Mouse (Mus musculus) WW6 (cell line): ENCODE measurements around the gene Tcf15.
A peak's percentile ranks its signal among the peaks of the same experiment; 100 is the strongest.

Experiments used
- DNase-seq: peaks from one replicate; pipeline ENCODE4 v3.0.0-alpha.2; 2013; ENCODE audit warnings: low read depth, low spot score

Gene Tcf15

DNA sequence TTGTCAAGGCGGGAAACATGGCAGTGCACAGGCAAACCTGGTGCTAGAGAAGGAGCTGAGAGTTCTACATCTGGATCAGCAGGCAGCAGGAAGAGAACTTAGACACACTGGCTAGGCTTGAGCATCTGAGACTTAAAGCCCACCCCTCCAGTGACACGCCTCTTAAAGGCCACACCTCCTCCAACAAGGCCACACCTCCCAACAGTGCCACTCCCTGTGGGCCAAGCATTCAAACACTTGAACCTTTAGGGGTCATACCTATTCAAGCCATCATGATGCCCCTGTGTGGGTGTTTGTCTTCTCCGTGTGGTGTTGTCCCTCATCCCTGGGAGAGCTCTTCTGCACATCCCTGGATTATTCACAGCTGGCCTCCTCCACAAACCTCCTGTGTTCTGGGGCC, 31.5 kb downstream of the Tcf15 start:
- DNase-seq: no peak

DNA sequence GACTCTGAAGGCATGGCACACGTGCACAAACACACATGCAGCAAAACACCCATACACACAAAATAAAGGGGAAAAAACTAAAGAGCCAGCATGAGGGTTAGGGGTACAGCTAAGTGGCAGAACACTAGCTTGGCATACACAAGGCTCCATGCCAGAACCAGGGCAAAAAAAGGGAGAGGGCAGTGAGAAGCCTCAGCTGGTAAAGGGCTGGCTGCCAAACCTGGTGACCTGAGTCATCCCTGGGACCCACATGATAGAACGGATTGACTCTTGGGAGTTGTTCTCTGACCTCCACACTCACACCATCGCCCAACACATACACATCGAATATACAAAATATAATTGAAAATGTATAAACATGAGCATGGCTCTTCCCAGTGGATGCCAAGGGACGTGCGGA, 33.3 kb downstream of the Tcf15 start:
- DNase-seq: no peak

DNA sequence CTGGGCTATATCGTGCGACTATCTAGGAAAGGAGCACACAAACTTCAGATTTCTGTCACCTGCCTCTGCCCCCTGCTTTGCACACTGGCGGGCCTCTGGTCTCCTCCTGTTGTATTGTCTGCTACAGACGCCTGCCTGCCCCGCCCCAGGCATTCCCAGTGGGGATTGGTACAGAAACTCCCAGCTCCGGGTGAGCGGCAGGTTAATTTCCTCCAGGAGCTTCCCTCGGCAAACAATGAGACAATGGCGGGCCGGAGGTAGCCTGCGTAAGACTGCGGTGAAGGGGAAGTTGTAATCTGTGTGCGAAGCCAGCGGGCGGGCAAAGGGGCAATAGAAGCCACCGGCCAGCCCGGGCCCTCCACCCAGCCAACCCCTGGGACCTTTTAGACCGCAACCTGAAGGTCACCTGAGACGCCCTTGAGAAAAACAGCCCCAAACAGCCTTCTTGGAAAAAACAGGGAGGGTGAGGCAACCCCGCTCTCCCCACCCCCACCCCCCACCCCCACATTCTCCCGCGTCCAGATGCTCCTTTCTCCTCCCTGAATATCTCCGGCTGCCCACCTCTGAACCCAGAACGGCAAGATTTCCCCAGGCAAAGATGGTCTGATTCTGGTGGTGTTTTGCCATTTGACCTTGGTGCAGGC, 33.9 kb downstream of the Tcf15 start:
- DNase-seq: peak; percentile 89

DNA sequence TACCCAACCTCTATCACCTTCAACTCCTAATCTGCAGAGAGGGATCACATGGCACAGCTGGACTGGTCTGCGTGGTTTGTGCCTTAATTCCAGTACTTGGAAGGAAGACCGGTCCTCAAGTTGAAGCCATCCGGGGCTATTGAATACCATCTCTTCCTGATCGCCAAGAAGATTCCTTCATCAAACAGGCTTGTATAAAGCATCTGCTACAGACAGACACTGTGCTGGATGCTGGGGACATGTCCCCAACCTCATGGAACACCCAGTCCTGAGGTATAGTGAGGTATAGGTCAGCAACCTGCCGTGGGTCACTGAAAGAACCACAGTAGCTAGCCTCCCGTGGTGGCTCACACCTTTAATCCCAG, 34.4 kb downstream of the Tcf15 start:
- DNase-seq: no peak

DNA sequence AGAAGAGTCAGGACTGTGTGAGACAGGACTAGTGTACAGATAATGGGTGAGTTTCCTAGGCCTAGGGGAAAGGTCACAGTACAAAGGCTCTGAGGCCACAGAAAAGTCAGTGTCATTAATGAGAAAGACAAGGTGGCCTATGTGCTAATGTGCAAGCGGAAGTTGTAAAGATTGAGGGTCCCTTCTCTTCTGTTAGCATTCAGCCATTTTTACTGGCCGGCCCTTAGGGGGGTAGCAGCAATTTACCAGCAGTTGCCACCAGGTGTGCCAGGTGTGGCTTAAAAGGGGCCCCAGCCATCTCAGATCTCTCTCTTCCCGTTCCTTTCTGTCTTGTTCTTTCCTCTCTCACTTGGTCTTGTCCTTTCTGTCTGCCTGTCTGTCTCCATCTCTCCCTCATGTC, 35.0 kb downstream of the Tcf15 start:
- no peak for DNase-seq

DNA sequence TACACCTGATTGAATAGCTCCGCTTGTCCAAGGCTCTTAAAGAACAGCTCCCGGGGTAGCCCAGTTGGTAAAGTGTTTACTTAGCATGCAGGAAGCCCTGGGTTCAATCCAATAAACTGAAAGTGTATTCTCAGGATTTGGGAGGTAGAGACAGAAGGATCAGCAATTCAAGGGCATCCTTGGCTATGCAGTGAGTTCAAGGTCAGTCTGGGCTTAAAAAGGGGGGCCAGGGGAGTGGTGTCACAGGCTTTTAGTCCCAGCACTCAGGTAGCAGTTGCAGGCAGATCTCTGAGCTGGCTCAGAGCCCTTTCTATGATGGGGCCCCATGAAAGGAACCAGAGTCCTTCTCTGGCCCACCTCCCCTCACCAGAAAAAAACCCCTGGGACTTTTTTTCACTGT, 35.9 kb downstream of the Tcf15 start:
- no peak for DNase-seq

DNA sequence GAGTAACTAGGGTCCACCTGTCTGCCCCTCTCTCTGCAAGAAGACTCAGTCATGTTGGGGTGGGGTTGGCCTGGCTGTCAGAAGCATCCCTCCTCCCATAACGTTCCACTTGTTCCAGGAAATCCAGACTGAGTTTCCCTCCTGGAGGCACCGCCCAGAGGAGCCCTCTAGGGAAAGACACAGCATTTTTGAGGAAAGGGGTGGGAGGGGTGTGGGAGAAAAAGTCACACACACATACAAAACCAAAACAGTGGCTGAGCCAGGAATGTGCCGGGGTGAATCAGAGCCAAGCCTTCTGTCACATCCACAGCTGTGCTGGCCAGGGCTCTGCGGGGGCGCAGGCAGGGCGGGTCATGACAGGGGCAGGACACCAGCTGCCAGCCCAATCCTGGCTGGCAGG, 37.0 kb downstream of the Tcf15 start:
- no peak for DNase-seq

DNA sequence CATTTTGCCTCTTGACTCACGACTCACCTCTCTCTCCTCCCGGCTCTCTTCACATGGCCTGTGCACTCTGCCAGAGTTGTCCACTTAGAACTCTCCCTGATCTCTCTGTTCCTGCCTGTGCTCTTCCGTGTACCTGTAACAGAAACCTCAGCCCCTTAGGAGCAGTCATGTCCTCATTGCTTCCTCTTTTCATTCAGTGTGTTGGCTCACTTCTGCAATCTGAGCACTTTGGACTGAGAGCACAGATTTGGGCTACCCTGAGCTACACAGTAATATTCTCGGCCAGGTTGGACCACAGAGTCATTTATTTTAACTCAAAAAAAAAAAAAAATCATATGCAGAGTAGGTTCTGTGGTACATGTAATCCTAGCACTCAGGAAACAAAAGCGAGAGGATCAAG, 43.8 kb downstream of the Tcf15 start:
- DNase-seq: no peak

DNA sequence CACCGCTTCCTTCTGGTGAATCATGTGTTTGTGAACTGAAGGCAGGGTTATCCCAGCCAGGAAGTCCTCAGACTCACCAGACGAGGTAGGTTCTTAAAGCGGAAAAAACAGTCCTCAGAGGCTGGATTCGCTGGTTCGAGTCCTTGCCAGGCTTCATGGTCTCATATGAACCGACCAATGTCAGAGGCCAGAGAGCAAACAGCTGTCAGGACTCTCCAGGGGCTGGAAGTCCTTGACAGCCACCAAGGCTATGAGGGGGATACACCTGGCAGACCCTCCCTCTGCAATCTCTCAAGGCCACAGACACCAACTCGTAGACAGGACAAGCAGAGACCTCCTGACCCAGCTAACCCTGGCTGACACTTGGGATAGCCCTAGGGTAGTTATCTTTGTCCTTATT, 45.9 kb downstream of the Tcf15 start:
- DNase-seq: no peak

DNA sequence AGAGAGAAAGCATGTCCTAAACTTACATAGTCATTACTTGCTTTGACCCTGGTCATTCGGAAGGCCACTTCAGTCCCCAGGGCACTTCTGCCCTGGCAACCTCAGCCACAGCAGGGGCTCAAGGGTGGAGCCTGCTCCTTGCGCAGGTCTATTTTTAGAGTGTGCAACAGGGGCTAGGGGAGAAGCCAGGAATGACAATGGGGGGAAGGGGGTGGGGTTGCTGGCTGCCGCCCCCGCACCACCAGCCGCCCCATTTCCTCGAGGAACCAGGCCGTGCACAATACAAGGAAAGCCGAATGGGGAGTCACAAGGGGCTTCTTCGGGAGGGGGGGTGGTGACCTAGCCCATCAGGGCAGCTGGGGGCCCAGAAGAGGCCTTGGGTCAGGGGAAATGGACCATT, 46.3 kb downstream of the Tcf15 start:
- DNase-seq: no peak

DNA sequence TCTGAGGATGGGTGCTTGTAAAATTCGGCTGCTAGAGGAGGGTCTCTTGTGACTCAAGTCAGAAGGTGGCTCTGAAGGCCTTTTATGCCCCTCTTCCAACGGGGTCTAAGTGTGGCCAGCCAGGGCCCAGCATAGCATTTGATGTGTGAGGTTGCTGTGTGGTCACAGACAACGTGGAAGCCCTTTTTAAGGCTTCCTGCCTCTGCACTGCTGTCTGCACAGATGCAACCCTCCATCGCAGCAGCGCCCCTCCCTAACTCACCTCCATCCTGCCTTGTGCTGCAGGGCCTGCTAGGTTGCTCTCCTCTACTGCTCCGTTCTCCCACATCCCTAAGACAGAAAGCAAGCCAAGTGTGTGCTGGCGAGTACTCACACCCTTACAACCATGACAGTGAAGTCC, 46.8 kb downstream of the Tcf15 start:
- DNase-seq: no peak

DNA sequence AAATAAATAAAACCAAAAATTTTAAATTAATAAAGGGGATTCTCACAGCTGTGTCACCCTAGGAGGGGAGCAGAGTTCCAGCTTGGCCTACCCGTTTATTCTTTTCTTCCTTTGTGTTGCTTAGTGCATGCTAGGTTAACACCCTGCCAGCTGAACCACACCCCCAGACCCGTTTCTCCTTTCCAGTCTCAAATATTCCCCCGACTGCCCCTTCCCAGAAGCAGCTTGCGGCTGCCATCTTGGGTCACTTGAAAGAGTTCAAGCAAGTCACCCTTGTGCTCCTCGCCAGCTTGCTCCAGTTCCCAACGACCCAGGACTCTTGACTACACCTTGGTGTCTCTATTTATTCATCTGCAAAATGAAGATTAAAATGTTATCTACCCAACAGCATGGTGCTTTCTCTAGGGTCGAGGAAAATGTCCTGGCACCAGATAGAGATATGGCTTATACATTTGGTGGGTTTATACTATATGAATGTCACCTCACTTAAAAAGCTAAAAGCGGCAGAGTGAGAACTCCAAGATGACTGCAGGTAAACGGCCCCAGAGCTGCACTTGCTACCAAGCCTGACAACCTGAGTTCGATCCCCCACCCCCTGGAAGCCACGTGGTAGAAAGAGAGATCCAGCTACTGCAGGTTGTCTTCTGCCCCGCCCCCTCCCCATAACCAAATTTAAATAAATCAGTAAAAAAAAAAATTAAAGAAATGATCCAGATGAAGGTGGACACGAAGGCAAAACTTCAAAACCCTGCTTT, 49.4 kb downstream of the Tcf15 start:
- no peak for DNase-seq

DNA sequence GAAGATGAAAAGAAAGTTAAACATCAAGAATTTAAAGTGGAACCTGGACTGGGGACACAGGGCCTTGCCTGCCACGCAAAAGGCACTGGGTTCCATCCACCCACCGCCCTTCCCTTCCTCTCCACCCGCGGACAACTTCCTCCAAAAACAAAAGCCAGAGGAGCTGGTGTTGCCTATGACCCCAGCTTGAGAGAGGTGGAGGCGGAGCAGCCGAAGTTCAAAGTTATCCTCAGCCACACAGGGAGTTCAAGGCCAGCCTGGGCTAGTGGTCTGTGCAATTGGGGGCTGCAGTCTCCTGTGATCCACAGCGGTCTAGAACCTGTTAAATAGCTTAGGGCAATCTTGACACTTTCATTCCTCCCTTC, 50.0 kb downstream of the Tcf15 start:
- no peak for DNase-seq

DNA sequence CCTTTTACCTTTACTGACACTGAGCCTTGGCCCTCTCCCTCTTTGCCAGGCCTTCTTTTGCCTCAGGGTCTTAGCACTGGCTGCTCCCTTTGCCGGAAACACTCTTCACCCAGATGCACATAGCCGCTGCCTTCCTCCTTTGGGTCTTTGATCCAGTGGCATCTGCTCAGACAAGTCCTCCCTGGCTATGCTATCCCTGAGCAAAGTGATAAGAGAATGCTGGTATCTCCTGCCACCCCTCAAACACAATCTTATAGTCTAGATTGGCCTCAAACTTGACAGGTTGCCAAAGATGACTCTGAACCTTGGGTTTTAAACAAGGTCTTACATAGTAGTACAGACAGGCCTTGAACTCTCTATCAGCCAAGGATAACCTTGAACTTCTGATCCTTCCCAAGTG, 51.2 kb downstream of the Tcf15 start:
- no peak for DNase-seq

DNA sequence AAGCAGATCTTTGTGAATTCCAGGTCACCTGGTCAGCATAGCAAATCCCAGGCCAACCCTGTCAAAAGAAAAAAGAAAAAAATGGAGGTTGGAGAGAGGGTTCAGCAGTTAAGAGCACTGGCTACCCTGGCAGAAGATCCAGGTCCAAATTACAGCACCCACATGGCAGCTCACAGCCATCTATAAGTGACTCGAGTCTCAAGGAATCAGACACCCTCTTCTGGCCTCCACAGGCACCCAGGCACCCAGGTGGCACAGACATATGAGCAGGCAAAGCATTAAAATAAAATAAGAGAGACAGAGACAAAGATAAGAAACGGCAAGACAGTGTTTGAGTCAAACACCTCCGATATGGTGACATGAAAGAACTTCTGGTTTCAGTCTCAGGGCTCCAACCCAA, 53.5 kb downstream of the Tcf15 start:
- DNase-seq: no peak

DNA sequence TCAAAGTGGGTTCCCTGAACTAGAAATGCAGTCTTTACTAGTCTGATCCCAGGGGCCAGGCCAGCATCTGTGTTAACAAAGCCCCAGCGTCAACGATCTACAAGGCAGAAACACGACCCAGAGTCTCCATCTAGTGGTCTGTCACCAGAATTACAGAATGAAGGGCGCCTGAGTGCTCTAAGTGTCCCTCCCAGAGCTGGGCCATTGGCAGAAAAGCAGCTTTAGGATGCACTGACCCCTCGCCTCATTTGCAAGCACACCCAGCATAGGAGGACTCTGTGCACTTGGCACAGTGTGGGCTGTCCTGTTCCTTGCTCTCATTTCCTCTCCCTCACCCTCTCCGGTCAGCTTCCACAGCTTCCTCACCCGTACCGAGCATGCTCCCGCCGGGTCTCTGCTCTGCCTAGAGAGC, 53.9 kb downstream of the Tcf15 start:
- peak; percentile 63 for DNase-seq
